Mouse (Mus musculus) bone marrow macrophage, adult 2 months (primary cell): ENCODE results near the gene Nav1.

Experiments used
- CTCF ChIP-seq: IDR thresholded peaks from 2 replicates; pipeline ENCODE4 v1.5.1; 2012; ENCODE audit warnings: low read depth, mild to moderate bottlenecking, low read length, moderate library complexity
- POLR2A ChIP-seq: IDR thresholded peaks from 2 replicates; pipeline ENCODE4 v1.6.1; 2012; ENCODE audit warnings: mild to moderate bottlenecking, low read depth, low read length, borderline replicate concordance

GRCm38 (mm10) chr1:135516511-135517305 is 90.4 kb downstream of the Nav1 start:
- TF ChIP-seq CTCF (no peak), POLR2A (no peak)
